10 mouse cellular contexts compared by ENCODE assay signal in genomic region chr15:5240360-5240759, GRCm38 (mm10). TPM values are rescaled to one million over a fixed set of nuclear protein-coding genes. Genes with fewer than 3 reads are reported as not detected.
DNase-seq lines count a peak whose midpoint lies in the region; ATAC-seq and TF ChIP-seq lines count a peak whose summit lies in the region.
"Had no signal": no experiment of that assay in that cellular context is flagged by ENCODE, and none has a peak within 500 bp of the region (broad histone marks: within the 10 kb centered on the region; RNA-seq: fewer than 3 reads in every experiment).

No protein-coding gene starts in this region.

- H3K27me3 ChIP-seq in heart, adult 2 months (ENCODE audit: control insufficient read depth, insufficient read depth, low read length): peaks cover 2% of the 10 kb centered on the region; the same call in 1 of the 2 replicates
- H3K27me3 ChIP-seq in lung, embryonic 16.5 days (ENCODE audit: control insufficient read depth, insufficient read depth, low read depth, low read length): peaks cover 38% of the 10 kb centered on the region
- no peaks in the 10 kb centered on the region for H3K27me3 ChIP-seq in intestine, postnatal 0 days (replicated peaks; ENCODE audit: control insufficient read depth, insufficient read depth, low read length)
- H3K27me3 ChIP-seq in stomach, embryonic 15.5 days (replicated peaks): peaks cover 9% of the 10 kb centered on the region; the same call in 1 of the 2 replicates

- no peak for TF ChIP-seq CTCF in heart, adult 2 months (IDR thresholded peaks at IDR 0.05)
- TF ChIP-seq CTCF in intestine, postnatal 0 days (IDR thresholded peaks at IDR 0.05; ENCODE audit: low read depth): no peak

- WGBS in heart, adult 2 months: 61% methylated on average over 6 of the region's 6 CpGs
- 85% methylated on average over 6 of the region's 6 CpGs for WGBS in lung, embryonic 16.5 days
- WGBS in intestine, postnatal 0 days: 66% methylated on average over 6 of the region's 6 CpGs
- WGBS in stomach, embryonic 15.5 days: 80% methylated on average over 6 of the region's 6 CpGs

- TF ChIP-seq POLR2A in heart, adult 2 months (IDR thresholded peaks at IDR 0.05; ENCODE audit: insufficient read depth, low read depth, low read length): no peak

- DNase-seq in heart, adult 2 months: no peak
- no peak for DNase-seq in heart, adult 8-10 months (ENCODE audit: low spot score)
- DNase-seq in lung, postnatal 36 days: no peak
- no peak for DNase-seq in testis, postnatal 14 days (ENCODE audit: low spot score)
- no peak for DNase-seq in cerebellum, postnatal 25 days
- DNase-seq: cerebellum, adult 18-20 months had no signal

- no peak for TF ChIP-seq EP300 in heart, adult 2 months (IDR thresholded peaks at IDR 0.05; ENCODE audit: insufficient read depth, low read depth, low read length)

- peaks cover 4% of the 10 kb centered on the region; the same call in 1 of the 2 replicates for H3K4me1 ChIP-seq in heart, adult 2 months (ENCODE audit: control insufficient read depth, insufficient read depth, low read length)
- peaks cover 21% of the 10 kb centered on the region for H3K4me1 ChIP-seq in lung, embryonic 16.5 days (replicated peaks; ENCODE audit: control insufficient read depth, insufficient read depth, low read length)
- H3K4me1 ChIP-seq in intestine, postnatal 0 days (replicated peaks; ENCODE audit: control insufficient read depth, insufficient read depth, low read length): peaks cover 3% of the 10 kb centered on the region
- H3K4me1 ChIP-seq in stomach, embryonic 15.5 days: peaks cover 28% of the 10 kb centered on the region

- intact Hi-C loops in heart, adult 2 months (cut with DNase I): loop anchor here (5.0 to 10.0 kb wide), 3 partner anchors 67 to 434 kb away; no protein-coding TSS in a partner anchor

- H3K4me3 ChIP-seq in heart, adult 2 months: peak overlapping the region; percentile 64; the same call in 1 of the 2 replicates
- no peak overlapping the region for H3K4me3 ChIP-seq in lung, embryonic 16.5 days (ENCODE audit: low read length)
- peak overlapping the region; percentile 74 for H3K4me3 ChIP-seq in intestine, postnatal 0 days (ENCODE audit: low read depth, low read length)
- H3K4me3 ChIP-seq in stomach, embryonic 15.5 days (replicated peaks): no peak overlapping the region
- H3K4me3 ChIP-seq: midbrain, embryonic 10.5 days had no signal

- peaks cover 8% of the 10 kb centered on the region for H3K36me3 ChIP-seq in heart, adult 2 months (ENCODE audit: control insufficient read depth, insufficient read depth, low read length)
- no peaks in the 10 kb centered on the region for H3K36me3 ChIP-seq in lung, embryonic 16.5 days (ENCODE audit: control insufficient read depth, insufficient read depth, low read length)
- H3K36me3 ChIP-seq in intestine, postnatal 0 days (ENCODE audit: control insufficient read depth, insufficient read depth): peaks cover 4% of the 10 kb centered on the region; the same call in 1 of the 2 replicates
- no peaks in the 10 kb centered on the region for H3K36me3 ChIP-seq in stomach, embryonic 15.5 days
- H3K36me3 ChIP-seq: midbrain, embryonic 10.5 days had no signal

- ATAC-seq in lung, embryonic 16.5 days (ENCODE audit: low read depth): no peak
- no peak for ATAC-seq in intestine, postnatal 0 days
- no peak for ATAC-seq in stomach, embryonic 15.5 days (ENCODE audit: insufficient read depth, low FRiP score, low read depth)

- H3K9me3 ChIP-seq in lung, embryonic 16.5 days (ENCODE audit: control insufficient read depth, low read length): no peaks in the 10 kb centered on the region
- H3K9me3 ChIP-seq in intestine, postnatal 0 days (ENCODE audit: control insufficient read depth): no peaks in the 10 kb centered on the region
- no peaks in the 10 kb centered on the region for H3K9me3 ChIP-seq in stomach, embryonic 15.5 days
- H3K9me3 ChIP-seq: midbrain, embryonic 10.5 days had no signal

- H3K9ac ChIP-seq in heart, adult 2 months (ENCODE audit: low read depth, low read length): no peak overlapping the region; the same call in 1 of the 2 replicates
- H3K9ac ChIP-seq in lung, embryonic 16.5 days (ENCODE audit: low read length): no peak overlapping the region
- no peak overlapping the region; the same call in 1 of the 2 replicates for H3K9ac ChIP-seq in intestine, postnatal 0 days (ENCODE audit: low read depth, low read length)
- no peak overlapping the region for H3K9ac ChIP-seq in stomach, embryonic 15.5 days

- H3K27ac ChIP-seq in heart, adult 2 months: peak overlapping the region; percentile 42
- H3K27ac ChIP-seq in lung, embryonic 16.5 days (ENCODE audit: low read length): no peak overlapping the region
- H3K27ac ChIP-seq in intestine, postnatal 0 days (ENCODE audit: low read depth, low read length): no peak overlapping the region
- H3K27ac ChIP-seq in stomach, embryonic 15.5 days: no peak overlapping the region
- H3K27ac ChIP-seq: midbrain, embryonic 10.5 days had no signal

- no peaks in the 10 kb centered on the region; the same call in 1 of the 2 replicates for H3K79me2 ChIP-seq in heart, adult 2 months (replicated peaks; ENCODE audit: control insufficient read depth, insufficient read depth, low read length)

- peak overlapping the region; percentile 18; the same call in 1 of the 2 replicates for H3K4me2 ChIP-seq in lung, embryonic 16.5 days (ENCODE audit: low read depth, low read length)
- peak overlapping the region; percentile 88 for H3K4me2 ChIP-seq in intestine, postnatal 0 days (replicated peaks; ENCODE audit: low read depth)
- peak overlapping the region; percentile 13; the same call in 1 of the 2 replicates for H3K4me2 ChIP-seq in stomach, embryonic 15.5 days

RNA-seq across cellular contexts. Expression of gene Ptger4, which starts 3.6 kb away (rescaled TPM):
- 1 to 10 TPM; 1.8 to 2.8 TPM for total RNA-seq in heart, adult 2 months (2021)
- 2.9 and 4.4 TPM in 2 replicates for polyA plus RNA-seq in heart, adult 2 months (2012; rRNA removed)
- total RNA-seq in heart, adult 8-10 months (2022): 1 to 10 TPM; 2.6 to 4.1 (median 3.1) TPM
- polyA plus RNA-seq in lung, embryonic 16.5 days (2015; fragmentation: Nextera tagmentation; extraction: Ambion mirVana): 2.1 and 2.8 TPM in 2 replicates
- polyA plus RNA-seq in intestine, postnatal 0 days (2015; fragmentation: Nextera tagmentation; extraction: Ambion mirVana): 14.5 and 15.1 TPM in 2 replicates
- polyA plus RNA-seq in stomach, embryonic 15.5 days (2015; fragmentation: Nextera tagmentation; extraction: Ambion mirVana): 5.0 and 6.1 TPM in 2 replicates

RNA-seq across cellular contexts. Expression of gene Ttc33, which starts 55.0 kb away (rescaled TPM):
- total RNA-seq in heart, adult 2 months (2021): 10 to 100 TPM; 37.5 to 45.2 TPM
- 10.4 and 18.7 TPM in 2 replicates for polyA plus RNA-seq in heart, adult 2 months (2012; rRNA removed)
- 10 to 100 TPM; 41.9 to 46.4 (median 43.9) TPM for total RNA-seq in heart, adult 8-10 months (2022)
- 38.8 and 44.3 TPM in 2 replicates for polyA plus RNA-seq in lung, embryonic 16.5 days (2015; fragmentation: Nextera tagmentation; extraction: Ambion mirVana)
- polyA plus RNA-seq in intestine, postnatal 0 days (2015; fragmentation: Nextera tagmentation; extraction: Ambion mirVana): 26.0 and 28.8 TPM in 2 replicates
- polyA plus RNA-seq in stomach, embryonic 15.5 days (2015; fragmentation: Nextera tagmentation; extraction: Ambion mirVana): 36.5 and 37.8 TPM in 2 replicates

Comparison
In these comparisons a context has a peak if more than half of its experiments do, and no peak if none do; other contexts are left out.
1. H3K4me3 ChIP-seq: peak in heart, adult 2 months (single experiment) and intestine, postnatal 0 days (single experiment); none in lung, embryonic 16.5 days (single experiment) and stomach, embryonic 15.5 days (single experiment).
2. H3K4me2 ChIP-seq: peak in every context shown above with its lines; median percentile 88 in intestine, postnatal 0 days; 18 in lung, embryonic 16.5 days; 13 in stomach, embryonic 15.5 days.